Mouse (Mus musculus) granulocyte monocyte progenitor cell, adult 5-6 weeks (primary cell): ENCODE measurements around the gene Gcc1. TPM values are rescaled to one million over a fixed set of nuclear protein-coding genes. Genes with fewer than 3 reads are reported as not detected.

Experiments
- ATAC-seq: replicated peaks from 2 replicates; pipeline ENCODE4 v1.8.0; 2016; ENCODE audit warnings: mild to moderate bottlenecking, moderate TSS enrichment, inconsistent platforms; ENCODE audit not compliant: poor library complexity, severe bottlenecking
- total RNA-seq, 2 experiments: library from RNA; stranded (forward) in 1 of 2; stranded (reverse) in 1 of 2; fragments of 200-712, 200-1000 nt in 1 of 2; fragments of >200 nt in 1 of 2; fragmentation: Nextera tagmentation in 1 of 2; gene quantifications; 2 replicates each; pipeline ENCODE4 v1.2.3; 2014 to 2017

Gcc1 gene
- total RNA-seq (2014; fragmentation: Nextera tagmentation): 7.0 TPM in 2 replicates
- total RNA-seq (2017): 10.9 and 11.2 TPM in 2 replicates

DNA sequence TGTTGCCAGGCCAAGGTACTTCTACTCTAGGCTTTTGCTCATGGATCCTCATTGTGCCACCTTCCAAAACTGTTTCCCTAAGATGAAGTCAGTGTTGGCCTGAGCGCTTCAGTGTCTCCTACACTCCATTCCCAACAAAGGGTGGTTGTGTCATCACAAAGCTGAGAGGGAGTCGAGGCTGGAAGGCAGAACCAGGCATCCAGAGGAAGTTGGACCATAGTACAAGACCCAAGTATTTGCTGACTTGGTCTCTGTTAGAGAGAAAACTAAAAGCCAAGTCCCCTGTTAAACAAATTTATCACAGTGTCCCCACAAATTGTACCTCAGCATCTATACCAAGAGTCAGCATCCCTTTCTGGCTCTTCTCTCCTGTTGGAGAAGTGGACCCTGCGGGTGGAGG lies at the start of gene Gcc1:
Gene Gcc1, minus strand, starts transcription at position 101 of the 400 bp plus-strand sequence.
- no peak for ATAC-seq

DNA sequence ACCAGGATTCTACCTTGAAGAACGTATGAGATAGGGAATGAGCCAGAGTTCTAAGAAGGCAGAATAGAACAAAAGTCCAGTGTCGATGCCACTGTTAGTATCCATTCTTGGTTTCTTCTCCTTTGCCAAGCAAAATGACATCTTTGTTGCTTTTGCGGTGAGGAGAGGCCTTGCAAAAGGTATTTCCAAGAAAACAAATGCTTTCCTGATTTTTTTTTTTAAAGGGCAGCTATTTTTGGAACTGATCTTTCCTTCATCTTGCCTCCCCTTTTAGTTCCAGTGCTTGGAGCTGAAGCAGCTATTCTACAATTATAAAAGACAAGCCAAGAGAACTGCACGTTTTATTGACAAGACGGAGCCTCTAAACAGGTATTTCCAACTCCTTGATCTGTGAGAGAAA lies 46.6 kb upstream of the Gcc1 start, which contains the start of gene Snd1:
Gene Snd1, plus strand, starts transcription at position 301 of the 400 bp plus-strand sequence.
- no peak for ATAC-seq

DNA sequence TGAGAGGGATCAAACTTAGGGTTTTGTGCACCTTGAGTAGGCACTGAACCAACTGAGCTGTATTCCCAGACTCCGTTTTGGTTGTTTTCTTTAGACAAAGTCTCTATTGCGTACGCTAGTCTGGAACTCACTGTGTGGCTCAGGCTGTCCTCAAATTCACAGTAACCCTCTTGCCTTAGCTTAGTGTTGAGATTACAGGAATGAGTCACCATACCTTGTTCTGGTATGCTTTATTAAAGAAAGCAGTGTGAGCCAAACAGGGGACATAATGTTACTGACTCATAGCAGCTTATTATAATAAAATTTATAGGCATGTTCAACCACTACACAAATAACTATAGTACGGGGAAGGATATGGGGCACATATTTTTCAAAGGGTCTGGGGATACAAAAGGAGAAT lies 46.0 kb upstream of the Gcc1 start:
- no peak for ATAC-seq

- ATAC-seq: no peak
These were observed 43.3 kb upstream of the Gcc1 start for GRCm38 (mm10) chr6:28471284-28472035.

DNA sequence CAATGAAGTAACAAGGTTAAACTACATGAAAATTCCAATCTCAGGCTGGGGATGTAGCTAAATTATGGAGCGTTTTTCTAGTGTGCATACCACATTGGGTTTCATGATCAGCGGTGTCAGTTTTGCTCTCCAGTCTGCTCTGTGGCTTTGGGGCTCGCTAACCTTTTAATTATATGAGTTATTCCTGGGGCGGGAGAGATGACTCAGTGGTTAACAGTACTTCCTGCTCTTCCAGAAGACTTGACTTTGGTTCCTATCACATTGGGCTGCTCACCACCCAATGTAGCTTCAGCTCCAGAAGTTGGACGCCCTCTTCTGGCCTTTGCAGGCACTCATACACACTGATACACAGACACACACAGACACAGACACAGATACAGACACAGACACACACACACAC lies 42.4 kb upstream of the Gcc1 start:
- no peak for ATAC-seq

DNA sequence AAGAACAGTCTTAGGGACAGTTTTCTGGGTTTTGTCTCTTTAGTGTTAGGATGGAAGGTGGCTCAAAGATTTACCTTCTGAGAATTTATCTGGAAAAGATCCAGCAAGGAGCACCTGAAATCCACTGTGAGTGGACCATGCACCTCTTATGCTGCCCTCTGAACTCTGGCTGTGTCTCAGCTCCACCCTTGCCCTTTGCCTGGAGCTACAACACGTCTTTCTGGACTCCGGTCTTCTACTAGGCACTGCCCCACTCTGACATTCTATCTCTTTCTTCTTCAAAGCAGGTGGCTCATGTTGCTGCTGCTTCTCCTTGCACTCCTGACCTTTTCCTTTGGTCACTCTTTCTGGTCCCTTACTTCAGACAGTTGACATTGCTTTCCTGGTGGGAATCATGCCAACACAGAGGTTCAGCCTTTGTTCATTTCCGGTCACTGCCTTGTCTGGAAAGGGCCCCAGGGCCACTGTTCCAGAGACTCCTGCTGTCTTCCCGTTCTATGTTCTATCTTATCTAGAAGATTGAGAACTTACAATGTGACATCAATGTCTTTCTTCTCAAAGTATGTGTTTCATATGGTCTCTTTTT lies 41.9 kb upstream of the Gcc1 start:
- ATAC-seq: no peak

GRCm38 (mm10) chr6:28464630-28465029 lies 36.4 kb upstream of the Gcc1 start:
- no peak for ATAC-seq

- ATAC-seq: peak; percentile 87
These were observed 32.3 kb upstream of the Gcc1 start for GRCm38 (mm10) chr6:28460534-28460933.

DNA sequence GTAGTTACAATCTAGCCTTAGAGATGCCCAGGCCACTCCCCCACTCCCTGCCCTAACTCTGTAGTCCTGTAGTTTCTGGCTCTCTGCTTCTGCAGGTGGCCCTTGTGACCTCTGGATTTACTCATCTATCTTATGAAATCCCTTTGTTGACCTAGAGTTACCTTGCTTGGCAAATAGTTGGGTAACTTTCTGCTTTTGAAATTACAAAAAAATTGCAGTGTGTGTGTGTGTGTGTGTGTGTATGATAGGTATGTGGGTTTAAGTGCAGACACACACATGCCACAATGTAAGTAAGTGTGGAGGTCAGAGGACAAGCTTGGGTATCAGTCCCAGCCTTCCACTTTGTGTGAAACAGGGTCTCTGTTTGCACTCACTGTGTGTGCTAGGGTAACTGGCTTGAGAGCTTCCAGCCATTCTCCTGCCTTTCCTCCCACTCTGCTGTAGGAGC lies 31.1 kb upstream of the Gcc1 start:
- no peak; the same call in 1 of the 2 replicates for ATAC-seq

DNA sequence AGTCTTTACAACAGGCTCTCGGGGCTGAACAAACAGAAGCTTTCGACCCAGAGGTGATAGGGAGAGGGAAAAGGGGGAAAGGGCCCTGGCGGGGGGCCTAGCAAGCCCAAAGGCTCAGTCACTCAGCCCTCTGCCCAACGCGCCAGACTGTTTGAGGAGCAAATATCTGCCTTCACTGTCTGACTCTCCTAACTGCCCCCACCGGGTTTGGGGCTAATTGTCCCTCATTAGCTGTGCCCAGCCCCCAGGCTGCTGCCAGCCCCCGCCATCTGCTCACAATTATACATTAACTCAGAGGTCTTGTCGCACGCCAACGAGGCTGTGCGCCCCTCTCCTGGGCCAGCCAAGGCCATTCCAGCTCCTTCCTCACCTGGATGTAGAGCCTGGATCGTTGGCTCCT lies 22.8 kb upstream of the Gcc1 start:
- ATAC-seq: no peak

- no peak for ATAC-seq
These were observed 22.3 kb upstream of the Gcc1 start for GRCm38 (mm10) chr6:28450481-28450880.

- no peak for ATAC-seq
These were observed 21.1 kb upstream of the Gcc1 start, which contains the start of gene Pax4 for GRCm38 (mm10) chr6:28449253-28449652. Pax4 (minus strand) TSS chr6:28449353.

GRCm38 (mm10) chr6:28447937-28448336 lies 19.7 kb upstream of the Gcc1 start:
- ATAC-seq: no peak

GRCm38 (mm10) chr6:28431538-28431855 lies 3.3 kb upstream of the Gcc1 start:
- no peak for ATAC-seq

DNA sequence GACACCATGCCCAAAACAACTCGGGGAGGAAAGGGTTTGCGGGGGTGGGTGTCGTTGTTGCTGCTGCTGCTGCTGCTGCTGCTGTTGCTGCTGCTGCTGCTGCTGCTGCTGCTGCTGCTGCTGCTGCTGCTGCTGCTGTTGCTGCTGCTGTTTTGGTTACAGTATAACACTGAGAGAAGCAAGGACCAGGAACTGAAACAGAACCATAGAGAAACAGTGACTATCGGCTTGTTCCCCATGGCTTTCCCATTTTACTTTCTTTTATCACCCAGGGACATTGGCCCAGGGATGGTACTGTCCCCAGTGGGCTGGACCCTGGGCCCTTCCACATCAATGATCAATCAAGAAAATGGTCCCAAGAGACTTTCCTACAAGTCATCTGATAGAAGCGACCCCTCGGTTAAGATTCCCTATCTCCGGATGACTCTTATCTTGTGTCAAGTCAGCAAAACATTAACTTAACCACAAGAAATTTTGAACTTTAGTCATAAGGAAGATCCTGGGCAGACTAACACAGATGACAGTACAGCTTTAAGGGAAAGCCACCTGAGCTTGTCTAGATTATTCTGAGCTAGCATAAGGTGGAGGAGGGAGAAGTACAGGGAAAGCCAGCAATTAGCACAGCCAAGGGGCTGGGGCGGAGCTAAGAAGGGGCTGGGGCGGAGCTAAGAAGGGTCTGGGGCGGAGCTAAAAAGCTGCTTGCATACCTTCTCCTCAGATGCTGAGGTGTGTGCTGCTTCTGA lies 2.8 kb upstream of the Gcc1 start:
- peak; percentile 62 for ATAC-seq

GRCm38 (mm10) chr6:28429870-28430269 lies 1.7 kb upstream of the Gcc1 start:
- ATAC-seq: no peak

GRCm38 (mm10) chr6:28427096-28427839 lies 922 bp downstream of the Gcc1 start, which contains the start of gene Fscn3:
Fscn3 (plus strand) TSS chr6:28427789.
- ATAC-seq: no peak

DNA sequence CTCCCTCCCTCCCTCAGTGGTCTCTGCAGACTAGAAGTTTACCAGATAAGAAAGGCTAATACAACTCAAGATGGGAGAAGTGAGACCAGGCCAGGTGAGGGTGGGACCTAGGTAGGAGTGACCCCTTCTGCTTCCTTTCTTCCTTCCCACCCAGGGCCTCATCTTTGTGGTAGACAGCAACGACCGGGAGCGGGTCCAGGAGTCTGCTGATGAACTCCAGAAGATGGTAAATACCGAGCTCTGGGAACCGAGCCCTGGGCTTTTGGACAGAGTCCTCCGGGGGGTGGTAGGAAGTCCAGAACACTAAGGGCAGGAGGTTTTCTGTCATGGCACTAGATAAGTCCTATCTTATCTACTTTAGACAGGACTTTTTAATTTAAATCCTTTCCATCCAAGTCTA lies 3.2 kb downstream of the Gcc1 start:
- no peak for ATAC-seq

DNA sequence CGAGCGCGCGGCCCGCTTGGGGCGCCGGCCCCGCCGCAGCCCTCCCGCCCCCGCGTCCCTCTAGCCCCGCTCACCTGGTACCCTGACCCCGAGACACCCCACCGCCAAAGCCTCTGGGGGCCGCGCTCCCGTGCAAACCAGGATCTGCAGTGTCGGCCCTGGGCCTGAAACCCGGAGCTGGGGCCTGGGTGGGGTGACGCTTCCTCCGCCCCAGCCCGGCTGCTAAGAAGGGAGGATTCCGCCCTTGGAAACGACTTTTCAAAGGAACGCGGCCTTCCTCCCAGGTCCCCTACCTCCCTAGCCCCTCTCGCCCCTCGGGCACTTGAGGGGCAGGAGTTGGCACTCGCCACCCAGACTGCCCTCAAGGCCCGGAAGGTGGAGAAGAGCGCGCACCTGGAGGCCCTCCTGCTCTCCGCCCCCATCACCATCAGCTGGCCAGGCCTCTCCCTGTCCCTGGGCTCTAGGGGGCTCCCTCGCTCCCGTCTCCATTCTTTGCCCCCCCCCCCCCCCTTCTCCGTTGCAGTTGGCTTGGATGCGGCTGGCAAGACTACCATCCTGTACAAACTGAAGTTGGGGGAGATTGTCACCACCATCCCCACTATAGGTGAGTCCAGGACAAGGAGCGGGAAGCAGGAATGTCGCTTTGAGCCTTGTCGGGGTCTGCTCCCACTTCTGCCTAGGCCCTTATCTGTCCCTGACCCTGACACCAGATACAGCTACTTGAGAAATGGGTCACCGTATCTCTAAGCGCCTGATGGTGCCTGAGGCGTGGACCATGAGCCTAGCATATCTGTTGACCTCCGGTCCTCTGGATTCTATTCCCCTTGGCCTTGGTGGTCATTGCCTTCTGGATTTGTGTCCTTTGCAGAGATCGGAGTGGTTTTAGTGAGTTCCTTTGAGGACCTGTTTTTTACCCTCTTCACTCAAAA lies 4.2 kb downstream of the Gcc1 start:
- no peak for ATAC-seq
